Mouse (Mus musculus): ENCODE data around the gene Pgam5.

GRCm38 (mm10) chr5:110285770-110286445 is 16.2 kb upstream of the Pgam5 start, which contains the start of the genes Pxmp2 and Pole:
- no peak for TF ChIP-seq POLR2A (IDR thresholded peaks at IDR 0.05; ENCODE audit: control insufficient read depth, extremely low read depth, insufficient read depth, low read length, poor library complexity)
- TF ChIP-seq CTCF (IDR thresholded peaks at IDR 0.05; ENCODE audit: borderline replicate concordance, control insufficient read depth, extremely low read depth, insufficient read depth, low read length, poor library complexity): 0 out of 2 replicates have a peak, but pooled peaks have one; percentile 19
